Mouse (Mus musculus): ENCODE measurements at regions not wholly inside any gene's neighbourhood (a gene's known extent, or its start where the extent isn't known, plus 50 kb on each side); places are given as distances from the start of the nearest gene placed in this dataset.
"Not testable (repeated sequence)": the region's sequence is repeated elsewhere in the genome, so short reads cannot be mapped to it uniquely, and the experiment has no call there.

DNA sequence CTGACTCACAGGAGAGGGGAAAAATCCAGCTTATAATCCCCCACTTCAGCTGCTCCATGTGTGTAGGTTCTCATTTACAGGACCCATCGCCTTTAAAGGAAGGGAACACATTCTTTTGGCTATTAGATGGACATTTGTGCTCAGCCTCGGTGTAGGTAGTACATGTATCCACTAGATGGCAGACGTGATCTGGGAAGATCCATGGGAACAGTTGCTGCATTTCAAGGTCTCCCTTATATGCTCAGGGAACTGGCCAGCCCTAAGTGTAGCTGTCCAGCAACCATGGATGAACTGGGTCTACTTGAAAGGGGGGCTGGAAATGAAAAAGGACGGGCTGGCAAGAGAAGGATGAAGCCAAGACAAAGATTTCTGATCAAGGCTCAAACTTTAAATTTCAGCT lies 124.0 kb downstream of the Akain1 start:
- DNase-seq (ENCODE audit: low spot score): peak; percentile 69
- WGBS: 21% methylated on average over 4 of the region's 4 CpGs
- Histone ChIP-seq H3K4me2 (ENCODE audit: low read depth, severe bottlenecking) (no peak overlapping the region), H3K4me1 (ENCODE audit: control insufficient read depth, insufficient read depth, low read length) (no peaks in the 10 kb centered on the region), H3K9me3 (ENCODE audit: control insufficient read depth, low read length) (no peaks in the 10 kb centered on the region), H3K36me3 (ENCODE audit: control insufficient read depth, insufficient read depth, low read length) (no peaks in the 10 kb centered on the region), H3K27ac (replicated peaks; ENCODE audit: low read depth, low read length) (no peak overlapping the region), H3K4me3 (ENCODE audit: low read depth, low read length) (no peak overlapping the region), H3K9ac (ENCODE audit: low read length) (no peak overlapping the region), H3K27me3 (ENCODE audit: control insufficient read depth, insufficient read depth, low read length) (no peaks in the 10 kb centered on the region)
- no peak; the same call in 1 of the 2 replicates for ATAC-seq (ENCODE audit: insufficient number of reproducible peaks, low FRiP score, low TSS enrichment, low read depth)

DNA sequence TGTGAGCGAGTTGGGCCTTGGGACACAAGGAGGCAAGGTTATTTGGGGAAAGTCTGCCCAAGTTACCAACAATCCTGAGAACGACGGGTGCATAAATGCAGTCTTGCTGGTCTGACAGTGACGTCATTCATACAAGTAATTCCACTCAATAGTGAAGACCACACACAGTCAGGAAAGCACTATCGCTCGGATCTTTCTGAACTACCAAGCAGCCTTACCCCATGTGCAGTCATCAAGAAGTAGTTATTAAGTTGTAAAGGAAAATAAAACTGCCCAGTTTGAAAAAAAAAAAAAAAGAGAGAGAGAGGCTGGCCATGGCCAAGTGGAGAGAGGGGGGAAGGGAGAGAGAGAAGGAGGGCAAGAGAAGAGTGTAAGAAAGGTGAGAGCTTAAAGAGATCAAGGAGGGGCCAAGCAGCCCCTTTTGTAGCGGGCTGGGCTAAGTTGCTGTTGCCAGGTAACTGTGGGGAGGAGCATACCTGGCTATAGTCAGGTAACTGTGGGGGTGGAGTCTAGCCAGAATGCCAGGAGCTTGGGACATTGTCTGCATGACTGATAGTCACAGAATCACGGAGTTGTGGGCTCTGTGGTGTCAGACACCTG lies 132.0 kb downstream of the Akain1 start:
- not testable (repeated sequence) for H3K4me2 ChIP-seq (ENCODE audit: low read depth, severe bottlenecking); H3K9me3 ChIP-seq (ENCODE audit: control insufficient read depth, low read length); ATAC-seq (ENCODE audit: insufficient number of reproducible peaks, low FRiP score, low TSS enrichment, low read depth); H3K9ac ChIP-seq (ENCODE audit: low read length); H3K27ac ChIP-seq (replicated peaks; ENCODE audit: low read depth, low read length); H3K4me3 ChIP-seq (ENCODE audit: low read depth, low read length); H3K36me3 ChIP-seq (ENCODE audit: control insufficient read depth, insufficient read depth, low read length); H3K27me3 ChIP-seq (ENCODE audit: control insufficient read depth, insufficient read depth, low read length); DNase-seq (ENCODE audit: low spot score); H3K4me1 ChIP-seq (ENCODE audit: control insufficient read depth, insufficient read depth, low read length)
- WGBS: 67% methylated on average over 8 of the region's 8 CpGs

DNA sequence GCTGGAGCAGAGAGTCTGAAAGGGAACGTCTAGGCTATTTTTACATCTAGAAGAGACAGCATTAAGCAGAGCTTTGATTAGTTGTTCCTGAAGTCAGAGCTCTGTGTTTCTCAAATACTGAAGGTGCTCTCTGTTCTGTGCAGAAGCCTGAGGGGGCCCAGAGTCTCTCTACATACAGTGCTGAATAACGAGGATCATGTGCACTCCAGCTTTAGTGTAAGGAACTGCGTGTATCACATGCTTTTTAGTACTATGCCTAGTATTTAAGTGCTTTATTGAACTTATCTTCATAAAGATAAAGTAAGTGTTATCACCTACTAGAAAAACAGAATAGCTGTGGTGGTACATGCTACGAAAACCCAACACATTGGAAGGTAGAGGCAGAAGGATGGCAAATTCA lies 151.4 kb downstream of the Akain1 start:
- Histone ChIP-seq H3K4me1 (ENCODE audit: control insufficient read depth, insufficient read depth, low read length) (no peaks in the 10 kb centered on the region), H3K4me3 (ENCODE audit: low read depth, low read length) (no peak overlapping the region), H3K27ac (replicated peaks; ENCODE audit: low read depth, low read length) (no peak overlapping the region), H3K36me3 (ENCODE audit: control insufficient read depth, insufficient read depth, low read length) (no peaks in the 10 kb centered on the region), H3K4me2 (ENCODE audit: low read depth, severe bottlenecking) (no peak overlapping the region), H3K27me3 (ENCODE audit: control insufficient read depth, insufficient read depth, low read length) (no peaks in the 10 kb centered on the region), H3K9me3 (ENCODE audit: control insufficient read depth, low read length) (no peaks in the 10 kb centered on the region), H3K9ac (ENCODE audit: low read length) (no peak overlapping the region)
- DNase-seq (ENCODE audit: low spot score) (no peak), ATAC-seq (ENCODE audit: insufficient number of reproducible peaks, low FRiP score, low TSS enrichment, low read depth) (no peak)
- 76% methylated on average over 4 of the region's 4 CpGs for WGBS

DNA sequence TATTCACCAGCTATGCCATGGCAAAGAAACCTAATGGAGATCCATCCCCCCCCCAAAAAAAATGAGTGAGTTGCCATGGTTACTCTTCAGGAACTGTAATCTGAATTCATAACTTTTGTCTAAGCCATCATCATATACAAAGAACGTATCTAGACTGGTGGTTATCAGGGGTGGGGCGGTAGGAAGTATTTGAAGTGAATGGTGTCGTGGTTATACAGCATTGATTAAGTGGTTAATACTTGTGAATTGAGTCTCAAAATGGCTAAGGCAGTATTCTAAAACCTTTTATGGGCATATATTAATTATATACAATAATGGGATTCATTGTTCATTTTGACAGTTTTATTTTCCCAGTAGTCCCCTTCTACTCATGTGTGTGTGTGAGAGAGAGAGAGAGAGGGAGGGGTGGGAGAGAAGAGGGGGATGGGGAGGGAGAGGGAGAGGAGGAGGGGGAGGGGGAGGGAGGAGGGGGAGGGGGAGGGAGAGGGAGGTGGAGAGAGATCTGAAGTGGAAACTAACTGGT lies 158.7 kb downstream of the Akain1 start:
- Histone ChIP-seq H3K4me2 (ENCODE audit: low read depth, severe bottlenecking) (no peak overlapping the region), H3K4me1 (ENCODE audit: control insufficient read depth, insufficient read depth, low read length) (no peaks in the 10 kb centered on the region), H3K27ac (replicated peaks; ENCODE audit: low read depth, low read length) (no peak overlapping the region), H3K9ac (ENCODE audit: low read length) (no peak overlapping the region), H3K27me3 (ENCODE audit: control insufficient read depth, insufficient read depth, low read length) (no peaks in the 10 kb centered on the region), H3K36me3 (ENCODE audit: control insufficient read depth, insufficient read depth, low read length) (no peaks in the 10 kb centered on the region), H3K4me3 (ENCODE audit: low read depth, low read length) (no peak overlapping the region), H3K9me3 (ENCODE audit: control insufficient read depth, low read length) (no peaks in the 10 kb centered on the region)
- WGBS: 84% methylated on average over 3 of the region's 3 CpGs
- no peak for DNase-seq (ENCODE audit: low spot score)
- no peak for ATAC-seq (ENCODE audit: insufficient number of reproducible peaks, low FRiP score, low TSS enrichment, low read depth)

DNA sequence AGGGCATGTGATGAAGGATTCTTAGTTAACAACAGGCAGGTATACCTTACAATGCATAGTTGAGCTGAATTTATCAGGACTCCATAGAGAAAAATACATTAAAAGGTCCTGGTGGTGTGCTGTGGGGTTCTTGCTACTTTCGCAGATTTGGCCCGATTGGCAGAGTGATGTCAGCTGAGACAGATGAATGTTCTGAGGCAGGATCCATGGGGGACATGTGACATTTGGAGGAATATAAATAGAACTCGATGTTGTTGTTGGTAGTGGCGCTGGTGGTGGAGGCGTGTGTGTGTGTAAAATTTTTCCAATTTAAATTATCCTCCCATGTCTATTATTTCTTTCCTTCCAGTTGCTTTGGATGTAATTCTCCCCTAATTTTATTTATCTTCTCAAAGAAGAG lies 159.3 kb downstream of the Akain1 start:
- no peaks in the 10 kb centered on the region for H3K27me3 ChIP-seq (ENCODE audit: control insufficient read depth, insufficient read depth, low read length)
- no peaks in the 10 kb centered on the region for H3K9me3 ChIP-seq (ENCODE audit: control insufficient read depth, low read length)
- ATAC-seq (ENCODE audit: insufficient number of reproducible peaks, low FRiP score, low TSS enrichment, low read depth) (no peak), DNase-seq (ENCODE audit: low spot score) (no peak)
- no peaks in the 10 kb centered on the region for H3K36me3 ChIP-seq (ENCODE audit: control insufficient read depth, insufficient read depth, low read length)
- H3K4me2 ChIP-seq (ENCODE audit: low read depth, severe bottlenecking): no peak overlapping the region
- 89% methylated on average over 5 of the region's 5 CpGs for WGBS
- no peak overlapping the region for H3K27ac ChIP-seq (replicated peaks; ENCODE audit: low read depth, low read length)
- H3K9ac ChIP-seq (ENCODE audit: low read length): no peak overlapping the region
- no peaks in the 10 kb centered on the region for H3K4me1 ChIP-seq (ENCODE audit: control insufficient read depth, insufficient read depth, low read length)
- H3K4me3 ChIP-seq (ENCODE audit: low read depth, low read length): no peak overlapping the region

DNA sequence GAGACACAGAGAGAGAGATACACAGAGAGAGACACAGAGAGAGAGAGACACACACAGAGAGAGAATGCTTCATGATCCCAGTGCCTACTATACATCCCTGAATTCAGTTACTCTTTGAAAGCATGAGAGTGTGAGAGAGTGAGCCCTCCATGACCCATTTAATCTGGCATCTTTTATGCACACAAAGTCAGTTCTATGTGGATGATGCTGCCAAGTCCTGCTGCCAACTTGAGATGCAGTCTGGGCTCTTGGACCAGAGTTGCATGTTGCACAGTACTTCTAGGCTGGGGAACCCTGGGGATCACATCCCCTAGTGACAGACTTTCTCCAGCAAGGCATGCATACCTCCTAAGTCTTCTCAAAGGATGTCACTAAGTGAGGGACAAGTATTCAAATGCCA lies 164.5 kb downstream of the Akain1 start:
- H3K9me3 ChIP-seq (ENCODE audit: control insufficient read depth, low read length): no peaks in the 10 kb centered on the region
- H3K27me3 ChIP-seq (ENCODE audit: control insufficient read depth, insufficient read depth, low read length): no peaks in the 10 kb centered on the region
- H3K4me2 ChIP-seq (ENCODE audit: low read depth, severe bottlenecking): no peak overlapping the region
- no peak overlapping the region for H3K4me3 ChIP-seq (ENCODE audit: low read depth, low read length)
- H3K27ac ChIP-seq (replicated peaks; ENCODE audit: low read depth, low read length): no peak overlapping the region
- no peaks in the 10 kb centered on the region for H3K36me3 ChIP-seq (ENCODE audit: control insufficient read depth, insufficient read depth, low read length)
- no peak overlapping the region for H3K9ac ChIP-seq (ENCODE audit: low read length)
- no peak for ATAC-seq (ENCODE audit: insufficient number of reproducible peaks, low FRiP score, low TSS enrichment, low read depth)
- no peaks in the 10 kb centered on the region for H3K4me1 ChIP-seq (ENCODE audit: control insufficient read depth, insufficient read depth, low read length)
- no peak for DNase-seq (ENCODE audit: low spot score)

DNA sequence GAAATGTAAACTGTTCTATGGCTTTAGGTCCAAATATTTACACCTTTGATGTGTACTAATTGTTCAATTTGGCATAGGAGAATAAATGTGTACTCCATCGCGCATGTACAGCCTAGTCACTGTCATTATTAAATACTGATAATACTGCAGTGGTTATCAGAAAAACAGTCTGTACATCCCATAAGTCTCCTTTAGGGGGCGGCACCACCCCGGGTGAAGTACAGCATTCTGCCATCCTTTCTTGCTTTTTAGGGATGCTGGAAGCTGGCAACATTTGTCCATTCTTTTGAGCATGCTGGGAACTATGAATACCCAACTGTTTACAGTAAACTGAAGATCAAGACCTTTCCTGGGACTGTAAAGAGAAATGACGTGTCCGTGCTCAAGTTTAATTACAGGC lies 165.6 kb downstream of the Akain1 start:
- Histone ChIP-seq H3K36me3 (ENCODE audit: control insufficient read depth, insufficient read depth, low read length) (no peaks in the 10 kb centered on the region), H3K4me1 (ENCODE audit: control insufficient read depth, insufficient read depth, low read length) (no peaks in the 10 kb centered on the region), H3K9ac (ENCODE audit: low read length) (no peak overlapping the region), H3K9me3 (ENCODE audit: control insufficient read depth, low read length) (no peaks in the 10 kb centered on the region), H3K4me2 (ENCODE audit: low read depth, severe bottlenecking) (no peak overlapping the region), H3K4me3 (ENCODE audit: low read depth, low read length) (no peak overlapping the region), H3K27me3 (ENCODE audit: control insufficient read depth, insufficient read depth, low read length) (no peaks in the 10 kb centered on the region), H3K27ac (replicated peaks; ENCODE audit: low read depth, low read length) (no peak overlapping the region)
- no peak for ATAC-seq (ENCODE audit: insufficient number of reproducible peaks, low FRiP score, low TSS enrichment, low read depth)
- DNase-seq (ENCODE audit: low spot score): no peak
- 67% methylated on average over 6 of the region's 6 CpGs for whole genome bisulfite sequencing

DNA sequence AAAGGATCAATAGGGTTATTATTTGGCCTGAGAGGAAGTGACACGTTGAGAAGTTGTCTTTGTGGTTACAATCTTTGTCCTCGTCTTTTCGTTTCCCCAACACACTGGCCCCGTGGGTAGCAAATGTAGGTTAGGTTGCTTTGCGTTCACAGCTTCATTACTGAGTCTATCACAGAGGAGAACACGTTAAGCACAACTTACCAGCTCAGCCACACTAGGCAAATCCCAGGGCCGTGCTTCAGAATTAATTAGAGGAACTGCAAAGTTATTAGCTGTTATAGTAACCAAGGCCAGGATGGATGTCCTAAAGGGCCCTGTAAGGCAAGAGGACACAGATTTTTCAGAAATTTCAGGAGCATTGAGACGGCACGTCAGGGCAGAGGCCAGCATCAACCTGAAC lies 166.3 kb downstream of the Akain1 start:
- Histone ChIP-seq H3K9me3 (ENCODE audit: control insufficient read depth, low read length) (no peaks in the 10 kb centered on the region), H3K4me3 (ENCODE audit: low read depth, low read length) (no peak overlapping the region), H3K4me2 (ENCODE audit: low read depth, severe bottlenecking) (no peak overlapping the region), H3K27me3 (ENCODE audit: control insufficient read depth, insufficient read depth, low read length) (no peaks in the 10 kb centered on the region), H3K27ac (replicated peaks; ENCODE audit: low read depth, low read length) (no peak overlapping the region), H3K36me3 (ENCODE audit: control insufficient read depth, insufficient read depth, low read length) (no peaks in the 10 kb centered on the region), H3K9ac (ENCODE audit: low read length) (no peak overlapping the region), H3K4me1 (ENCODE audit: control insufficient read depth, insufficient read depth, low read length) (no peaks in the 10 kb centered on the region)
- ATAC-seq (ENCODE audit: insufficient number of reproducible peaks, low FRiP score, low TSS enrichment, low read depth) (no peak), DNase-seq (ENCODE audit: low spot score) (no peak)
- 77% methylated on average over 9 of the region's 9 CpGs for WGBS

DNA sequence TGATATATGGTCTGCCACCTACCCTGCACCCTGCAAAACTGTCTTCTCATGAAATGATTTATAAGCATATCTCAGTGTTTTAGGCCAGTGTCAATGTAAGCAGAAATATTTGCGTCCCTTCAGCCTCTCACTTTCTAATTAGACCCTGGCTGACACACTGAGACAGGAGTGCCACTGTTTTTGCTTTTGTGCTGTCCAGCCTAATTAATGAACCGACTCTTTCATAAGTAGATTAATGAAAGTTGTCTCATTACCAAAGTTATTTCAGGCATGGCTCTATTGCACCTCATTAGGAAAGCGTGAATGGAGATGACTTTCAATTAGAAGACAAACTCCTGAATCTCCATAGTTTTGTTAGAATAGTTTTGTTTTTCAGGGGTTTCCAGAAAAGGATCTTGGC lies 192.3 kb downstream of the Akain1 start:
- Histone ChIP-seq H3K9ac (ENCODE audit: low read length) (no peak overlapping the region), H3K9me3 (ENCODE audit: control insufficient read depth, low read length) (no peaks in the 10 kb centered on the region)
- WGBS: 61% methylated on average over 3 of the region's 3 CpGs

More for the DNA sequence above, 192.3 kb downstream of the Akain1 start:
- ATAC-seq (ENCODE audit: insufficient number of reproducible peaks, low FRiP score, low TSS enrichment, low read depth) (no peak), DNase-seq (ENCODE audit: low spot score) (no peak)
- Histone ChIP-seq H3K4me2 (ENCODE audit: low read depth, severe bottlenecking) (no peak overlapping the region), H3K4me1 (ENCODE audit: control insufficient read depth, insufficient read depth, low read length) (no peaks in the 10 kb centered on the region), H3K27ac (replicated peaks; ENCODE audit: low read depth, low read length) (no peak overlapping the region), H3K36me3 (ENCODE audit: control insufficient read depth, insufficient read depth, low read length) (no peaks in the 10 kb centered on the region), H3K27me3 (ENCODE audit: control insufficient read depth, insufficient read depth, low read length) (no peaks in the 10 kb centered on the region), H3K4me3 (ENCODE audit: low read depth, low read length) (no peak overlapping the region)
